Mouse (Mus musculus): ENCODE data around the gene Gmds. TPM values are rescaled to one million over a fixed set of nuclear protein-coding genes. Genes with fewer than 3 reads are reported as not detected.

Gmds gene
- total and polyA plus RNA-seq, 2 experiments from 2014 or later, result 18.6 to 35.1 TPM

DNA sequence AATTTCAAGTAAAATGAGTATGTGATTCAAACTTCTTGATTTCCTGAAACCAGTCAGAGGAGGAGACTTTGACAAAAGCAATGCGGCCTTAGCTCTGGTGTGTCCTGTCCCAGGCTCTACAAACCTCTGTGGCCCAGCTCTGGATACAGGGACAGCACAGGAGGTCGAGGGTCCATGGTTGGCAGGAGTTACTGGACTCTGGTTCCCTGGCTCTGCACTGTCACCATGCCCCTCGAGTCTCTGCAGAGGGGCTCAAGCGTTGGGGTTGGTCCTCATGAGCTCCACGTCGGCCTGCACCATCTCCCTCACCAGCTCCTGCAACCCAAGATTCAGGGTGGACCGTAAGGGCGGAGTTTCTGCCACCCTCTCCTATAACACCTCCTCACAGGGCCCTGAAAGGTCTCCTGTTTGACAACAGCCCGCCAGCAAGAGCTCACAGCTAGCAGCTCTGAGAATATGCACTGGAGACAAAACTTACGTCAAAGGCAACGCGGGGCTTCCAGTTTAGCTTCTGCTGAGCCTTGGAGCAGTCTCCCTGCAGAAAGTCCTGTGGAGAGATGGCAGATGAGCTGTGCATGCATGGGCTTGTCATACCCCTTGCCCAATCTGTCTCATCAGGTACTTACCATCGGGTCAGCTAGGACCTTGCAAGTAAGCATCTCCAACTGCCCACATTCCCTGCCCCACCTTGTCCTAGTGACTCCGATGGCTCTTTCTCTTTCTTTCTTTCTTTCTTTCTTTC lies 518.7 kb downstream of the Gmds start:
- Histone ChIP-seq H3K9ac (no peak overlapping the region), H3K27me3 (ENCODE audit: insufficient read depth, low read length) (peaks cover 31% of the 10 kb centered on the region)
- no peak for ATAC-seq

DNA sequence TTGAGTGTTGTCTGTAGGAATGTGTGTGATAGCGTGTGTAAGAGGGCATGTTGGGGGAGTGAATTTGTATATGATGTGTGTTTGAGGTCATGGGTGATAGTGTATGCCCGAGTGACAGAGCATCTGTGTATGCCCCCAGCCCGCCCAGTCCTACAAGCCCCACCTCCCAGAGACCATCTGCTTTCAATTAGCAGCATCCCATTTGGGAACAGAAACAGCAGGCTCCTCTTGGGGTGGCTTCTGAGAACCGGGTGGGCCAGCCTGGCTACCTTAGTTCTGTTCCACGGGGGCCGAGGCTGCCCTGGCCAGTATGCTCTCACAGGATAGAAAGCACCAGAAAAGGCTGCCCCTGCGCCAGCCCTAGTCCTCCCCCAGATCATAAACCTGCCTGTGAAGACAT lies 520.2 kb downstream of the Gmds start:
- DNase-seq, result no peak
- peaks cover 45% of the 10 kb centered on the region for H3K27me3 ChIP-seq (ENCODE audit: insufficient read depth, low read length)
- WGBS, result 65% methylated on average over 7 of the region's 7 CpGs

More for the DNA sequence above, 518.7 kb downstream of the Gmds start:
- TF ChIP-seq CTCF (IDR thresholded peaks at IDR 0.05; ENCODE audit: low read depth), result no peak
- Histone ChIP-seq H3K36me3 (ENCODE audit: insufficient read depth) (no peaks in the 10 kb centered on the region), H3K4me3 (ENCODE audit: low read depth, low read length) (no peak overlapping the region), H3K27ac (ENCODE audit: low read depth, low read length) (no peak overlapping the region), H3K4me2 (ENCODE audit: low read depth) (no peak overlapping the region), H3K4me1 (ENCODE audit: insufficient read depth) (no peaks in the 10 kb centered on the region), H3K9me3 (ENCODE audit: low read length) (no peaks in the 10 kb centered on the region)
- WGBS, result 44% methylated on average over 14 of the region's 14 CpGs
- DNase-seq, result no peak

DNA sequence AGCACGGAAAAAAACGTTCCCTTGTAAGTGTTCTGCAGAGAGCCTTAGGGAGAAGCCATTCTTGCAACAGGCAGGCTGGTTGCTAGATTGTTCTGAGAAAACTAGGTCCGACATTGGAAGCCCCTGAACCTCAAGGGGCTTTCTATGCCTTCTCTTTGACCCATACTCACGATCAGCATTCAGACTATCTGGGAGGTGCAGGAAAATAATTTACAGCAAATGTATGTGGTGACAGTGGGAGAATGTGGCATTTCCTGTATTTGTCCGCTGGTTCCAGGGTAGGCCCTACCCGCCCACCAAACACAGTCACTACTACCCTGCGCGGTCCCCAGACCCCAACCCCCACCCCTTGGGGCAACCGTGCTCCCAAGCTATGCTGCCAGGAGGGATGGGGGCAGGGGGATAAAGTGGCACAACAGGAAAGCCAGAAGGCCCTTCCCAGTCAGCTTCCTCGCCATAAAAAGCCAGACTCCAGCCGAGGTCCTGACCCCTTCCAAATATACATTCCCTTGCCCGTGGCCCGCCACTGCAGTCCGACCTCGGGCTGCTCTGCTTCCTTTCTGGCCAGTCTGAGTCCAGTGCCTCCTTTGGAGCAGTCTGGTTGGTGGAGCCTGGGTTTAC lies 523.0 kb downstream of the Gmds start:
- H3K9me3 ChIP-seq (ENCODE audit: low read length), result no peaks in the 10 kb centered on the region
- TF ChIP-seq CTCF (IDR thresholded peaks at IDR 0.05; ENCODE audit: low read depth), result no peak
- H3K4me3 ChIP-seq (ENCODE audit: low read depth, low read length), result no peak overlapping the region
- DNase-seq, result no peak
- H3K9ac ChIP-seq, result no peak overlapping the region
- peaks cover 68% of the 10 kb centered on the region for H3K27me3 ChIP-seq (ENCODE audit: insufficient read depth, low read length)
- ATAC-seq, result no peak
- H3K27ac ChIP-seq (ENCODE audit: low read depth, low read length), result no peak overlapping the region
- H3K4me2 ChIP-seq (ENCODE audit: low read depth), result no peak overlapping the region
- 39% methylated on average over 15 of the region's 15 CpGs for WGBS
- no peaks in the 10 kb centered on the region for H3K36me3 ChIP-seq (ENCODE audit: insufficient read depth)
- H3K4me1 ChIP-seq (ENCODE audit: insufficient read depth), result 0 out of 2 replicates have a peak, but pooled peaks cover 4% of the 10 kb centered on the region

More for the DNA sequence above, 520.2 kb downstream of the Gmds start:
- no peak overlapping the region for H3K27ac ChIP-seq (ENCODE audit: low read depth, low read length)
- H3K36me3 ChIP-seq (ENCODE audit: insufficient read depth), result no peaks in the 10 kb centered on the region
- no peak for ATAC-seq
- no peak for TF ChIP-seq CTCF (IDR thresholded peaks at IDR 0.05; ENCODE audit: low read depth)
- no peak overlapping the region for H3K9ac ChIP-seq
- H3K4me2 ChIP-seq (ENCODE audit: low read depth), result no peak overlapping the region
- no peaks in the 10 kb centered on the region for H3K4me1 ChIP-seq (ENCODE audit: insufficient read depth)
- no peak overlapping the region for H3K4me3 ChIP-seq (ENCODE audit: low read depth, low read length)
- no peaks in the 10 kb centered on the region for H3K9me3 ChIP-seq (ENCODE audit: low read length)

DNA sequence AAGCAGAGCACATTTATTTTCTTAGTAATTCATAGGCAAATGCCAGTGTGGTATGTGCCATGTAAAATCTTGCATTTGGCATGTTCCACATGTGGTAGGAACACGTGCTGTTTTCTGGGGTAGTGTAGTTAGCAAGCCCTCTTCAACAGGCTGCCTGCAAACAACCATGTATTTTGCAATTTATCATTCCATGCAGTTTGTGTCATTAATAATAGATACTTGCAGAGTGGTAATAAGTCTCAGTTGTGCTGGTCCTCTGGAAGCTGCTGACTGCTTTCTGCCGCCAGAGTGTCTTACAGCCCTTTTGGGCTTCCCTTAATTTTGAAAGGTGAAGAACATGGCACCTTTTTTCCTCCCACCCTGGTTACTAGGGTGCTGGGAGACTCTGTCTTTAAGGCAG lies 525.8 kb downstream of the Gmds start:
- TF ChIP-seq CTCF (IDR thresholded peaks at IDR 0.05; ENCODE audit: low read depth), result no peak
- Histone ChIP-seq H3K27me3 (ENCODE audit: insufficient read depth, low read length) (peaks cover 80% of the 10 kb centered on the region), H3K4me1 (ENCODE audit: insufficient read depth) (0 out of 2 replicates have a peak, but pooled peaks cover 4% of the 10 kb centered on the region), H3K9me3 (ENCODE audit: low read length) (no peaks in the 10 kb centered on the region), H3K4me2 (ENCODE audit: low read depth) (0 out of 2 replicates have a peak overlapping the region, but pooled peaks have one; percentile 9), H3K27ac (ENCODE audit: low read depth, low read length) (no peak overlapping the region), H3K36me3 (ENCODE audit: insufficient read depth) (no peaks in the 10 kb centered on the region), H3K9ac (no peak overlapping the region), H3K4me3 (ENCODE audit: low read depth, low read length) (no peak overlapping the region)
- ATAC-seq, result no peak
- 67% methylated on average over 2 of the region's 2 CpGs for WGBS
- no peak for DNase-seq

DNA sequence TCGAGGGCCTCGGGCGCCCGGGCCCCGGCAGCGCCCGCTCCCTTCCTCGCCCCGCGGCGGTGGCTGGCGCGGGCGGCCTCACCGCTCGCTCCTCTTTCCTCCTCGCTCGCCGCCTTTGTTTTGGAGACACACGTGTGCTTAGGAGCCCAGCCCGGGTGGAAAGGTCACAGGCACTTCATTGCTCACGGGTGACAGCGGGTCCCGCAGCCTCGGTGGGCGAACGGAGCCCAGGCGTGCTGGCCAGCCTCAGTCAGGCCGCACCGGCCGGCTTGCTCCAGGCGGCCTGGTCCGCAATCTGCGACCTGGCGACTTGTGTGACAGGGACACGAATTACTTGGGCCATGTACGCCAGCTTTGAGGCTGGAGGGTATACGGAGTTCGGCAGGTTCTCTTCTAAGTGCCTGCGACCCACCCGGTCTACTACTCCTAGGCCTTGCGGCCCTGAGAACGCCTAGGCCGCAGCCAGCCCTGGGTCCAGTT lies 527.0 kb downstream of the Gmds start:
- Histone ChIP-seq H3K36me3 (ENCODE audit: insufficient read depth) (no peaks in the 10 kb centered on the region), H3K9me3 (ENCODE audit: low read length) (no peaks in the 10 kb centered on the region), H3K27me3 (ENCODE audit: insufficient read depth, low read length) (peaks cover 72% of the 10 kb centered on the region), H3K9ac (peak overlapping the region; percentile 39), H3K4me1 (ENCODE audit: insufficient read depth) (peaks cover 4% of the 10 kb centered on the region; the same call in 1 of the 2 replicates), H3K4me2 (ENCODE audit: low read depth) (peak overlapping the region; percentile 29), H3K4me3 (ENCODE audit: low read depth, low read length) (peak overlapping the region; percentile 29), H3K27ac (ENCODE audit: low read depth, low read length) (no peak overlapping the region)
- WGBS, result 16% methylated on average over 43 of the region's 44 CpGs
- ATAC-seq, result 0 out of 2 replicates have a peak, but pooled peaks have one; percentile 2
- DNase-seq, result no peak
- no peak for TF ChIP-seq CTCF (IDR thresholded peaks at IDR 0.05; ENCODE audit: low read depth)

DNA sequence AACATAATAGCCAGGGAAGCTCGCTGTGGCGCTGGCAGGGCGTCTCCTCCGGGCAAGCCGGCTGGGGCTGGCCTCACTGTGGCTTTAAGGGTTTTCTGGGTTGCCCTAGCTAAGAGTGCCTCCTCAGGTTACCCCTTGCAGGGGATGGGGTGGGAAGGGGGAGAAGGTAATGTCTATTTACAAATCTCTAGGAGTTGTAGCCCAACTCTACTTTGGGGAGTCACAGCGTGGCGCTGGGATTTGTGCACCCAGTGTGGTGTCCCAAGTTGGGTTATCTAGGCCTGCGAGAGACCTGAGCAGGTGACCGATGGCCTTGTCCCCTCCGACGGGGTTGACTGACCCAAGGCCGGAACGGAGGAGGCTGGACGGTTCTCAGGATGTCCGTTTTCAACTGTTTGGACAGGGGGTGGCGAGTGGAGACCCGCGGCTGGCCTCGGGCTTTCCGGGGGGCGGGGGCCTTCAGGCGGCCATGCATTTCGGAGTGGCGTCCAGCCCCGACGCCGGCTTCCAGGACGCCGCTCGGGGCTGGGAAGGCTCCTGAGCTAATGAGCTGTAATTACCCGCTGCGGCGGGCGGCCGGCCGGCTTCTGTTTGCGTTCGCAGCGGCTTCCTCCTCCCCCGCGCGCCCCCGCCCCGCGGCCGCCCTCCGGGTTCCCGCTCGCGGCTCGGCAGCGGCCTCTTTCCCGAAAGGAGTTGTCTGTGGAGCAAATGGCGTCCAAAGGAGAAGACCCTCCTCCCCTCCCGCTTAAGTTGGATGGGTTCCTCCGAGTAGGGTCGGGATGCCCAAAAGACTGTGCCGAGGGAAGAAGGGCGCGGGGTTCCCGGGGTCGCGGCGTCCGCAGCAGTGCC lies 527.6 kb downstream of the Gmds start:
- DNase-seq (peak; percentile 16), ATAC-seq (0 out of 2 replicates have a peak, but pooled peaks have one; percentile 8)
- peak overlapping the region; percentile 29 for H3K4me3 ChIP-seq (ENCODE audit: low read depth, low read length)
- peaks cover 73% of the 10 kb centered on the region for H3K27me3 ChIP-seq (ENCODE audit: insufficient read depth, low read length)
- H3K9ac ChIP-seq, result peak overlapping the region; percentile 39
- H3K4me2 ChIP-seq (ENCODE audit: low read depth), result peak overlapping the region; percentile 29
- H3K9me3 ChIP-seq (ENCODE audit: low read length), result no peaks in the 10 kb centered on the region
- H3K27ac ChIP-seq (ENCODE audit: low read depth, low read length), result no peak overlapping the region
- H3K4me1 ChIP-seq (ENCODE audit: insufficient read depth), result peaks cover 4% of the 10 kb centered on the region; the same call in 1 of the 2 replicates
- 1% methylated on average over 61 of the region's 65 CpGs for whole genome bisulfite sequencing
- no peaks in the 10 kb centered on the region for H3K36me3 ChIP-seq (ENCODE audit: insufficient read depth)
- TF ChIP-seq CTCF (IDR thresholded peaks at IDR 0.05; ENCODE audit: low read depth), result no peak

Measured in forebrain, postnatal 0 days (tissue).